Mouse (Mus musculus) bone marrow macrophage, adult 2 months (primary cell): Measurements from ENCODE around the gene Pde6h.

Experiments
- CTCF ChIP-seq: IDR thresholded peaks from 2 replicates; pipeline ENCODE4 v1.5.1; 2012; ENCODE audit warnings: low read depth, mild to moderate bottlenecking, low read length, moderate library complexity
- POLR2A ChIP-seq: IDR thresholded peaks from 2 replicates; pipeline ENCODE4 v1.6.1; 2012; ENCODE audit warnings: mild to moderate bottlenecking, low read depth, low read length, borderline replicate concordance

GRCm38 (mm10) chr6:136900369-136901009, 23.1 kb upstream of the Pde6h start:
- TF ChIP-seq CTCF, result no peak
- no peak for TF ChIP-seq POLR2A
